Mouse (Mus musculus): ENCODE results near the gene Hhat.

Gene Hhat

GRCm38 (mm10) chr1:192497505-192497904 is 273.5 kb downstream of the Hhat start:
- DNase-seq (ENCODE audit: low read depth, low spot score): no peak

GRCm38 (mm10) chr1:192489908-192490825 is 280.9 kb downstream of the Hhat start:
- DNase-seq (ENCODE audit: low read depth, low spot score): no peak

- DNase-seq (ENCODE audit: low read depth, low spot score): no peak
These were observed 283.5 kb downstream of the Hhat start for GRCm38 (mm10) chr1:192487571-192487970.

DNA sequence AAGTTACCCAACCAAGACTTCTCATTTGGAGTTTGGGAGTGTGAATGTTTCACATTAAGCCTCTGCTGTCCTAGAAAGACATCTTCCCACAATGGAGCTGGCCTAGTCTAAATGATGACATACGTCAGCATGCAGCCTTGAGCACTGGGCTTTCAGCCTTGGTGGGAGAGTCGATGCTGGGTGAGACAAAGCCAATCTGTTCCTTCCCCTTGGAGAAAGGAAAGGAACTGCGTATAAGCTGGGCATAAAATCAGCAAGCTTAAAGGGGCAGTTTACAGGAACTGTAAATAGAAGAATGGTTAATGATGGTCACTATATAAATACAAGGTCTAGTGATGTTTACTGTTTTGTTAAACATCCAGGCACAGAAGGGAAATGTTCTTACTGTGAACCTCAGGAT is 286.0 kb downstream of the Hhat start:
- DNase-seq (ENCODE audit: low read depth, low spot score): no peak

GRCm38 (mm10) chr1:192481446-192481845 is 289.6 kb downstream of the Hhat start:
- DNase-seq (ENCODE audit: low read depth, low spot score): no peak

DNA sequence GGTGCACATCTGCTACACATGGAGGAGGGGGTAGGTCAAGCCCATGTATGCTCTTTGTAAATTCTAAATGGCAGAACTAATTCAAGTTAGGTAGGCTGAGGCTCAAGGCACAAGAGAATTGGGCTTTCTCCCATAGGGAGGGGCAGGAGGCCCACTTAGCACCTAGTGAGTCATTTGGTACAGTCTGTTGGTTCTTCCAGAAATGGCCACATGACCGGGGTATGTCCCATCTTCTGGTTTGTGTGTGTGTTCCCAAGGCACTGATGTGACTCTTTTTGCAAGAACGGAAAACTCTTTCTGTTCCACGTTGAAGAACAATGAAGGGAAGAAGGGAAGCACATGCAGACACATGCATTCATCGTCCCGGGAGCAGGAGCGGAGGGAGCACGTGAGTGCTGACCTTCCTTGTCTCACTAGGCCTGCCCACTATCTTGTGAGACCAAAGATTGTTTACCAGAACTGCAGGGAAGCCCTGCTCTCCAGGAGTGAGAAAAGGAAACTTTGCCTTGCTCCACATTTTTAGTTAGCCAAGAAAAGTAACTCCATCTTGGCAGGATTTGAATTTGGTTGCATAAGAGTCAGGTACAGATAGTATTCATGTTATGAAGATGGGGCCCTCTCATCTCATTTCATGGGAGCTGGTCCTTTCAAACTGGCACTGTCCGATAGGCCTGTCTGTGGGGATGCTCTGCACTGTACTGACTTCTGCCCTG is 290.8 kb downstream of the Hhat start:
- DNase-seq (ENCODE audit: low read depth, low spot score): no peak

- no peak for DNase-seq (ENCODE audit: low read depth, low spot score)
These were observed 292.8 kb downstream of the Hhat start for GRCm38 (mm10) chr1:192478176-192478575.

GRCm38 (mm10) chr1:192477556-192477955 is 293.5 kb downstream of the Hhat start:
- no peak for DNase-seq (ENCODE audit: low read depth, low spot score)

DNA sequence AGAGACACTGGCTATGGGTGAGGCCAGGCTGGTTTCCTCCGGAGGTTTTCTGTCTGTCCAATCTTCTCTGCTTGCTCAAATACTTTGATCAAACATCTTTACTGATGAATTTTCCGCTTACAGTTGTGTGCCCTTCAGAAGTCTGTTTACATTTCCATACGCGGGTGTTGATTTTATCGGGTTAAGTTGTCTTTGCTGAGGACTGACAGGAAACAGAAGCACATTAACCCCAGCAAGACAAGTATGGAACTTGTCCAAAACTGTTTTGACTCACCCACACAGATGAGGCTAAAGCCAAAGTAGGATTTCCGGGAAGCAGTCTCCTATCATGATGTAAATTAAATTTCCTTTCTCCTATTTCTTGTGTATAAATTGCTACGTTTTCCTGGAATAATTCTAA is 294.3 kb downstream of the Hhat start:
- DNase-seq (ENCODE audit: low read depth, low spot score): no peak

GRCm38 (mm10) chr1:192473134-192473533 is 297.9 kb downstream of the Hhat start:
- DNase-seq (ENCODE audit: low read depth, low spot score): no peak

- DNase-seq (ENCODE audit: low read depth, low spot score): peak; percentile 75
These were observed 298.7 kb downstream of the Hhat start for GRCm38 (mm10) chr1:192472366-192472765.

GRCm38 (mm10) chr1:192463732-192464131 is 307.3 kb downstream of the Hhat start:
- no peak for DNase-seq (ENCODE audit: low read depth, low spot score)

DNA sequence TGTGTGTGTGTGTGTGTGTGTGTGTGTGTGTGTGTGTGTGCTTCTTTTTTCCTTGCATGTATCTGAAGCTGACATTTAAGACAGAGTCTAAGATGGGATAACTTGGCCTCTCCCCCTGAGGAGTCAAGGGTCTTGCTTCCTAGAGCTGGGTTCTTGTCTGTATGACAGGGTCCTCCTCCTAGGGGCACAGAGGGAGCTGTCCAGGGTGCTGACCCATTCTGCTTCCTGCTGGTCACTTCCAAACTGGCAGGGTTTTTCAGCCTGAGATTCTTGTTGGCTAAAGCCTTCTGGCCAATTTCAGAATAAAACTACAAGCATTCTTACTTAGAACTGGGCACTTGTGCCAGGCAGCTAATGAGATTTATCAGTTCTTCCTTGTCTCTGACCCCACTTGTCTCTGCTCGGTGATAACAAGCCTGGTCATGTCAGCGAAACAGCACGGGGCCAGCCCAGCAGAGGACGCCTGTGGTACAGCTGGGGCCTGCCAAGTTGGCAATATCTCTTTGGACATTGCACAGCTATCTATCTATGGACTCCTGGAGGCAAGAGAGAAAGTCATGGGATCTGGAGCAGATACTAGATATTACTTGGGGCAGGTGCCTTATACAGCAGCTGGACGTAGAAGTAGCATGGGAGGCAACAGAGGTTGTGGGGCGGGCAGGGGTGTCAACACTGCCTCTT is 313.4 kb downstream of the Hhat start:
- peak; percentile 83 for DNase-seq (ENCODE audit: low read depth, low spot score)

- no peak for DNase-seq (ENCODE audit: low read depth, low spot score)
These were observed 314.0 kb downstream of the Hhat start for GRCm38 (mm10) chr1:192457037-192457436.

- no peak for DNase-seq (ENCODE audit: low read depth, low spot score)
These were observed 316.0 kb downstream of the Hhat start for GRCm38 (mm10) chr1:192454981-192455380.

GRCm38 (mm10) chr1:192454501-192454900 is 316.5 kb downstream of the Hhat start:
- no peak for DNase-seq (ENCODE audit: low read depth, low spot score)

GRCm38 (mm10) chr1:192451722-192452121 is 319.3 kb downstream of the Hhat start:
- no peak for DNase-seq (ENCODE audit: low read depth, low spot score)

- no peak for DNase-seq (ENCODE audit: low read depth, low spot score)
These were observed 320.6 kb downstream of the Hhat start for GRCm38 (mm10) chr1:192450425-192450824.

- DNase-seq (ENCODE audit: low read depth, low spot score): no peak
These were observed 321.3 kb downstream of the Hhat start for GRCm38 (mm10) chr1:192449572-192450351.

GRCm38 (mm10) chr1:192448512-192448911 is 322.5 kb downstream of the Hhat start:
- no peak for DNase-seq (ENCODE audit: low read depth, low spot score)

DNA sequence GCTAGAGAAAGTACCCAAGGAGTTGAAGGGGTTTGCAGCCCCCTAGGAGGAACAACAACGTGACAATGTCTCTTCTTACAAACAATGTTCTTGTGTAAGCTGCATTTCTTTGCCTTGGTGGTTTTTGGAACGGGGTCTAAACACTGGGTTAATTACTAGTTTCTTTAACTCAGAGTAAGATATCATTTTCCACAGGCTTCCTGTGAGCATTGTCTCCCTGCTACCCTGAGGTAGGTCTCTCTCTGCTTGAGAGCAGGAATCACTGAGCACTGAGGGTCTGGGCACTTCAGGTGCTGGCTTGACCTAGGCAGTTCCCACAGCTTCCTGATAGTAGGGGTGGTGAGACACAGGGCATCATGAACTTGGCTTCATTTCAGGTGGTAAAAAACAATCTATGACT is 323.4 kb downstream of the Hhat start:
- no peak for DNase-seq (ENCODE audit: low read depth, low spot score)
